Mouse (Mus musculus): Measurements from ENCODE around the gene Neu4.
"Not testable (repeated sequence)": the region's sequence is repeated elsewhere in the genome, so short reads cannot be mapped to it uniquely, and the experiment has no call there.

The Neu4 gene

GRCm38 (mm10) chr1:94020151-94020550 is at the start of gene Neu4:
TSS of gene Neu4 (plus strand) at chr1:94020451.
- TF ChIP-seq GATA4 (IDR thresholded peaks at IDR 0.05; ENCODE audit: insufficient replicate concordance, low read length) = no peak

DNA sequence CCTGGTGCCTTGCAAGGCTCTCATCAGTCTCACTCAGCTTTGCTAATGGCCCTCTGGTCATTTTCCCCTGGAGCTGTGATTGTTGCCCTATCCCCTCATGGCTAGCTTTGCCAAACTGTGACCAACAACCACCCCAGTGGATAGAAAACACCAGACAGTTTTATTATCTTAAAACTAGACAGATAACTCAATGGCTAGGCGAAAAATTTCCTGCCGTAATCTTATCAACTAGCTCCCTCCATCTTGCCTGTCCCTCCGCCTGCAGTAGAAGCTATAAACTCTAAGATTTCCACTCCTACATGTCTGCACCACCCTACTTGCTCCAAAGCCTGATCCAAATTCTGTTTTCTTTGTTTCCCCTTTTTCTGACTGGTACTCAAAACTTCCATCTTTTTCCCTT is 34.1 kb upstream of the Neu4 start:
- TF ChIP-seq GATA4 (IDR thresholded peaks at IDR 0.05; ENCODE audit: insufficient replicate concordance, low read length) = no peak

- TF ChIP-seq GATA4 (IDR thresholded peaks at IDR 0.05; ENCODE audit: insufficient replicate concordance, low read length) = no peak
Observed at GRCm38 (mm10) chr1:93988786-93989185, 31.5 kb upstream of the Neu4 start.

DNA sequence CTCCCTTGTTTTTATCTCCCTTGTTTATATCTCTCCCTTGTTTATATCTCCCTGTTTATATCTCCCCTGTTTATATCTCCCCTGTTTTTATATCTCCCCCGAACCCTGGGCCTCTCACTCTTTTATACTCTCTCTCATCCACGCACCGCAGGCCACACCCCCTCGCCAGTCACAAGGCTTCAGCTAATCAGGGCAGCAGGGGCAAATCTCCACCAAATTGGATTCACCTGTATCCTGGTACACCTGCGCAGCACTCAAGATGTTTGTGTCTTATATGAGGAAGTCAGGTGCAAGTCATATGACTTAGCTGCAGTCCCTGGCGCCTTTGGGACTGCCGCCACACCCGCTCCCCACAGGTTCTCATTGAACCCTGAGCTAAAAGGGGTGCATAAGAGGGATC is 30.0 kb upstream of the Neu4 start, which contains the start of gene Gal3st2c:
Gene Gal3st2c (plus strand): TSS at position 301 of the 400 bp plus-strand sequence.
- TF ChIP-seq GATA4 (IDR thresholded peaks at IDR 0.05; ENCODE audit: insufficient replicate concordance, low read length) = not testable (repeated sequence)

GRCm38 (mm10) chr1:94001023-94001422 is 19.2 kb upstream of the Neu4 start:
- no peak for TF ChIP-seq GATA4 (IDR thresholded peaks at IDR 0.05; ENCODE audit: insufficient replicate concordance, low read length)

- TF ChIP-seq GATA4 (IDR thresholded peaks at IDR 0.05; ENCODE audit: insufficient replicate concordance, low read length) = no peak
Observed at GRCm38 (mm10) chr1:94011643-94012042, 8.6 kb upstream of the Neu4 start.

DNA sequence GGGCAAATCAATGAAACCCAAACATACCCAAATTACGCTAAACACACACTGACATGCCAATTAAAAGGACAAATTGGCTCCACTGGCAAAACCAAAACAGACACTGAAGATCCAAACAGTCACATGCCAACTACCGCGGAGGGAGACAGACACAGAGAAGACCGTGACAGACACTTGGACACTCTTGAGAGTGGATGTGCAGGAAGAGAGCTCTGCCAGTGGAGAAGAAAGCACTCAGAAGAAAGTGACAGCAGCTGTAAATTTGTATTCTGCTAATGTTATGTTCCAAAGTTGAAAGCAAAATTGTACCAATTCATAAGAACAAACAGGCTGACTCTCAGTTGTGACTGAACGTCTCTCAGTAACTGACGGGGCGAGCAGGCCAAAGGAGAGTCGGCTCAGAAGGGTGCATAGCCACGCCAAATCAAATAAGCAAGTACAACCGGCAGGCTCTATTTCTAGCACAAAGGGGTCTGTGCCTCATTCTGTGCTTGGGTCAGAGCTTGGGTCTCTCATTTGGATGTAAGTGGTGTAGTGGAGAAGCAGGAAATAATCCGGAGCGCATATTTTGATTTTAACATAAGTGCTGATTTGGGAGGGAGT is 7.4 kb downstream of the Neu4 start:
- TF ChIP-seq GATA4 (IDR thresholded peaks at IDR 0.05; ENCODE audit: insufficient replicate concordance, low read length) = no peak

GRCm38 (mm10) chr1:94028741-94029140 is 8.5 kb downstream of the Neu4 start:
- no peak for TF ChIP-seq GATA4 (IDR thresholded peaks at IDR 0.05; ENCODE audit: insufficient replicate concordance, low read length)

- no peak for TF ChIP-seq GATA4 (IDR thresholded peaks at IDR 0.05; ENCODE audit: insufficient replicate concordance, low read length)
Observed at GRCm38 (mm10) chr1:94033075-94033602, 12.9 kb downstream of the Neu4 start.

GRCm38 (mm10) chr1:94034984-94035743 is 14.9 kb downstream of the Neu4 start:
- peak; percentile 81; the same call in 1 of the 2 replicates for TF ChIP-seq GATA4 (IDR thresholded peaks at IDR 0.05; ENCODE audit: insufficient replicate concordance, low read length)

DNA sequence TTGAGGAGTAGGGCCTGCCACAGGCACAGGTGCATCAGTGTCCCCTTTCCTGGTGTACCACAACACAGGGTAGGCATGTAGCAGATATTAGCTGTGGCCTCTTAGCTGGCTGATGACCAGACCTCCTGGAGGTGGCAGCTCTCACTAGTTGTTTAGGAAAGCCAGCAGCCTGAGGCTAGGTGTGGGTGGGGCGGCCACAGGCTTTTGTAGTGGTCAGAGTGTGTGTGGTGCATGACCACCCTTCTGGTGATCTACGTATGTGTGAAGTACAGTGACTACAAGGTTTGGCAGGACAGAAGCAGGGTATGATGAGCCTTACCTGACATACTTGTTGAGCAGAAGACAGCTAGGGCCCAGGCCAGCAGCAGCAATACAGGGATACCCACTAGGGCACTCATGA is 20.1 kb downstream of the Neu4 start:
- TF ChIP-seq GATA4 (IDR thresholded peaks at IDR 0.05; ENCODE audit: insufficient replicate concordance, low read length) = no peak

GRCm38 (mm10) chr1:94045559-94045958 is 25.3 kb downstream of the Neu4 start:
- TF ChIP-seq GATA4 (IDR thresholded peaks at IDR 0.05; ENCODE audit: insufficient replicate concordance, low read length) = no peak

- TF ChIP-seq GATA4 (IDR thresholded peaks at IDR 0.05; ENCODE audit: insufficient replicate concordance, low read length) = no peak
Observed at GRCm38 (mm10) chr1:94046544-94046943, 26.3 kb downstream of the Neu4 start.

GRCm38 (mm10) chr1:94051104-94051503 is 30.9 kb downstream of the Neu4 start:
- no peak for TF ChIP-seq GATA4 (IDR thresholded peaks at IDR 0.05; ENCODE audit: insufficient replicate concordance, low read length)

DNA sequence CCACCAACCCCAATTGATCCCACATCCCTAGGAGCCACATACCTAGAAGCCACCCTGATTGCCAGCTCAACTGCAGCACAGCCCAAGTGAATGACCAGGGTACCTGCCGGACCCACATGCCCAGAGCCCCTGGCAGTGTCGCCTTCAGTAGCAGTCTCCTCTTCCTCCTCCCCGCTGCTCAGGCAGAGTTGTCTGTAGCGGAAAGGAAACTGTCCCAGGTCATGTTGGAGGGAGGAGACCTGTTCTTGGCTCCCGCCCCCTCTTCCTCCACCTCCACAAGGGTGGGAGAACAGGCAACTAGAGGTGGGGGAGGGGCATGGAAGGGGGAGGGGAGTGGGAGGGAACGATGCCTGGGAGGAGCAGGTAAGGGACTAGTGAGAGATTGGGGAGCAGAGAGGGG is 32.1 kb downstream of the Neu4 start, which contains the start of gene Pdcd1:
Gene Pdcd1 (minus strand): TSS at position 181 of the 400 bp plus-strand sequence.
- TF ChIP-seq GATA4 (IDR thresholded peaks at IDR 0.05; ENCODE audit: insufficient replicate concordance, low read length) = no peak
